27 mouse cellular contexts compared by ENCODE assay signal in the genomic region with DNA sequence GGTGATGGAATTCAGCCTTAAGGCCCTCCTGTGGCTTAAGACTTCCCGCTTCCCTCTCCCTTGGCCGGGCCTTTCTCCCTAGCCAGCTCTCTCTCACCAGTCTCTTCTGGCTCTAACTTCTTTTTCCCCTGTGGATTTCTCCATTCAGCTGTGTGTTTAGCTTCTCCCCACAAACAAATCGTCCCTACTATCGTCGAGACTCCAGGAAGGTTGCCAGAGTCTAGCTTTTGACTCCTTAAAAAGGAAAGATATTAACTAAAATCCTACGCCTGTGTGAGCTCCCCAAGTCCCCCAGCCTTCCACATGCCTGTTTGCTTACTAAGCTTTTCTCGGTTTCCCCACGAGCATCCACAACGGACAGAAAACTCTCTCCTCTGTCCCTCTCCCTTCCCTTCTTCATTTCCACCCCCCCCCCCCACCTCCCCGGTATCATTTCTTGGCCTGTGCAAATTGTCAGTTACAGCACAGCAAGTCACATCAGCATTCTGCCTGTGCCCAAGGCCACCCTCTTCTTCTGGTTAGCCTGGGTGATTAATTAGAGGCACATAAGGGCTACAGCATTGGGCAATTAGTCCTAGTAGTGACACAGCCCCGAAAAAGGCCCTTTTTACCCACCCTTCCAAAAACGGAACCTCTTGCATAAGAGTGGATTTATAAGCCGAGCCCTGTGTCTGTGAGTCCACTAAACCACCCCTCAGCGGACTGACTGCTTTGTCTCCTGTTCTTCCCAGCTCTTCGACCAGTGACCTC.
A peak's percentile ranks its signal among the peaks of the same experiment; 100 is the strongest.
DNase-seq lines count a peak whose midpoint lies in the region; ATAC-seq lines count a peak whose summit lies in the region.
"Had no signal": no experiment of that assay in that cellular context is flagged by ENCODE, and none has a peak within 500 bp of the region (broad histone marks: within the 10 kb centered on the region; RNA-seq: fewer than 3 reads in every experiment).

No protein-coding gene starts in this region.

- H3K4me2 ChIP-seq in heart, embryonic 13.5 days, result no peak overlapping the region
- no peak overlapping the region for H3K4me2 ChIP-seq in lung, embryonic 15.5 days
- no peak overlapping the region for H3K4me2 ChIP-seq in kidney, embryonic 14.5 days (replicated peaks; ENCODE audit: low read depth, low read length)
- H3K4me2 ChIP-seq: embryonic facial prominence, embryonic 13.5 days; forebrain, embryonic 12.5 days; heart, embryonic 11.5 days; hindbrain, embryonic 12.5 days; limb, embryonic 12.5 days; liver, embryonic 11.5 days; midbrain, embryonic 15.5 days; neural tube, embryonic 13.5 days had no signal

- 74% methylated on average over 15 of the region's 15 CpGs for WGBS in heart, embryonic 13.5 days
- WGBS in lung, embryonic 15.5 days, result 71% methylated on average over 15 of the region's 15 CpGs
- WGBS in kidney, embryonic 14.5 days, result 92% methylated on average over 15 of the region's 15 CpGs

- peaks cover 28% of the 10 kb centered on the region for H3K4me1 ChIP-seq in heart, embryonic 13.5 days
- no peaks in the 10 kb centered on the region for H3K4me1 ChIP-seq in lung, embryonic 15.5 days
- no peaks in the 10 kb centered on the region for H3K4me1 ChIP-seq in kidney, embryonic 14.5 days (ENCODE audit: control insufficient read depth, insufficient read depth, low read length)
- H3K4me1 ChIP-seq: embryonic facial prominence, embryonic 13.5 days; hindbrain, embryonic 12.5 days; limb, embryonic 12.5 days; midbrain, embryonic 15.5 days; neural tube, embryonic 13.5 days had no signal

- no peak overlapping the region for H3K4me3 ChIP-seq in heart, embryonic 13.5 days
- H3K4me3 ChIP-seq in lung, embryonic 15.5 days, result no peak overlapping the region
- H3K4me3 ChIP-seq in kidney, embryonic 14.5 days (ENCODE audit: low read length), result no peak overlapping the region
- H3K4me3 ChIP-seq: embryonic facial prominence, embryonic 13.5 days; erythroblast, embryonic 14.5 days; forebrain, embryonic 12.5 days; hindbrain, embryonic 12.5 days; layer of hippocampus, adult 2 months; limb, embryonic 12.5 days; midbrain, embryonic 15.5 days; neural tube, embryonic 13.5 days had no signal

- no peak overlapping the region for H3K9ac ChIP-seq in heart, embryonic 13.5 days
- no peak overlapping the region for H3K9ac ChIP-seq in lung, embryonic 15.5 days
- no peak overlapping the region for H3K9ac ChIP-seq in kidney, embryonic 14.5 days (ENCODE audit: low read depth, low read length)
- H3K9ac ChIP-seq: embryonic facial prominence, embryonic 13.5 days; forebrain, embryonic 12.5 days; hindbrain, embryonic 12.5 days; limb, embryonic 12.5 days; liver, postnatal 0 days; midbrain, embryonic 15.5 days; neural tube, embryonic 13.5 days had no signal

- no peaks in the 10 kb centered on the region for H3K27me3 ChIP-seq in heart, embryonic 13.5 days (replicated peaks)
- H3K27me3 ChIP-seq in lung, embryonic 15.5 days, result no peaks in the 10 kb centered on the region
- H3K27me3 ChIP-seq in kidney, embryonic 14.5 days (ENCODE audit: control insufficient read depth, insufficient read depth, low read length), result no peaks in the 10 kb centered on the region
- H3K27me3 ChIP-seq: embryonic facial prominence, embryonic 13.5 days; forebrain, embryonic 12.5 days; hindbrain, embryonic 12.5 days; limb, embryonic 12.5 days; midbrain, embryonic 15.5 days; neural tube, embryonic 13.5 days had no signal

- DNase-seq in adrenal gland, adult 2 months, result peak; percentile 66
- no peak for DNase-seq in adrenal gland, postnatal 10 days
- DNase-seq in heart, postnatal 4 days, result no peak
- DNase-seq in lung, postnatal 14 days, result no peak
- DNase-seq: cerebellum, adult 8-10 months; cerebellum, postnatal 36 days; embryo, embryonic 11 days; kidney, adult 9 months; liver, postnatal 0 days; retina, postnatal 1 day; right cerebral cortex, postnatal 25 days; thymus, adult 18-20 months; thymus, postnatal 36 days had no signal

- peaks cover 20% of the 10 kb centered on the region for H3K9me3 ChIP-seq in heart, embryonic 13.5 days
- H3K9me3 ChIP-seq in lung, embryonic 15.5 days, result peaks cover 21% of the 10 kb centered on the region
- H3K9me3 ChIP-seq in kidney, embryonic 14.5 days (ENCODE audit: control insufficient read depth, low read length), result peaks cover 26% of the 10 kb centered on the region

- peak overlapping the region; percentile 39 for H3K27ac ChIP-seq in heart, embryonic 13.5 days (replicated peaks)
- H3K27ac ChIP-seq in lung, embryonic 15.5 days, result peak overlapping the region; percentile 12; the same call in 1 of the 2 replicates
- no peak overlapping the region for H3K27ac ChIP-seq in kidney, embryonic 14.5 days (ENCODE audit: low read depth, low read length)
- H3K27ac ChIP-seq: embryonic facial prominence, embryonic 13.5 days; forebrain, embryonic 12.5 days; hindbrain, embryonic 12.5 days; layer of hippocampus, adult 2 months; limb, embryonic 12.5 days; macrophage; midbrain, embryonic 15.5 days; neural tube, embryonic 13.5 days had no signal

- H3K36me3 ChIP-seq in heart, embryonic 13.5 days, result peaks cover 84% of the 10 kb centered on the region
- H3K36me3 ChIP-seq in lung, embryonic 15.5 days, result peaks cover 36% of the 10 kb centered on the region
- peaks cover 45% of the 10 kb centered on the region for H3K36me3 ChIP-seq in kidney, embryonic 14.5 days (ENCODE audit: control insufficient read depth, insufficient read depth, low read length)

- no peak for ATAC-seq in heart, embryonic 13.5 days (ENCODE audit: extremely low read depth, insufficient number of reproducible peaks, low FRiP score, low TSS enrichment)
- ATAC-seq in lung, embryonic 15.5 days (ENCODE audit: borderline replicate concordance, extremely low read depth, low FRiP score, low TSS enrichment), result no peak
- no peak for ATAC-seq in kidney, embryonic 14.5 days (ENCODE audit: low FRiP score, low TSS enrichment)
- ATAC-seq: liver, postnatal 0 days; midbrain, embryonic 15.5 days had no signal
